Mouse (Mus musculus) forebrain, embryonic 13.5 days (tissue): ENCODE results near the gene Endov. TPM values are rescaled to one million over a fixed set of nuclear protein-coding genes. Genes with fewer than 3 reads are reported as not detected.

Experiments
- polyA plus RNA-seq: library from polyadenylated mRNA; unstranded; fragments of >200 nt; fragmentation: Nextera tagmentation; extraction: Ambion mirVana; gene quantifications from 2 replicates; pipeline ENCODE4 v1.2.1, GENCODE M21; 2015

Endov gene
- polyA plus RNA-seq, 1 experiment from 2014 or later = 18.7 TPM

Other genes with a start within 250 kb of the Endov start
- 26.8 and 33.6 TPM in 2 replicates for gene Gaa, start 223.5 kb upstream of the Endov start, polyA plus RNA-seq
- gene Eif4a3, start 191.3 kb upstream of the Endov start, polyA plus RNA-seq = 366 and 398 TPM in 2 replicates
- gene Card14, start 183.6 kb upstream of the Endov start, polyA plus RNA-seq = not detected in 2 replicates
- gene Sgsh, start 135.8 kb upstream of the Endov start, polyA plus RNA-seq = 4.6 and 4.7 TPM in 2 replicates
- 4.6 and 4.9 TPM in 2 replicates for gene Slc26a11, start 135.8 kb upstream of the Endov start, polyA plus RNA-seq
- 0.83 and 1.2 TPM in 2 replicates for gene Rnf213, start 98.2 kb upstream of the Endov start, polyA plus RNA-seq
- gene Nptx1, start 56.4 kb downstream of the Endov start, polyA plus RNA-seq = 4.1 and 4.7 TPM in 2 replicates
- gene Rptor, start 111.6 kb downstream of the Endov start, polyA plus RNA-seq = 9.2 and 10.2 TPM in 2 replicates